Mouse (Mus musculus) layer of hippocampus, adult 2 months (tissue): ENCODE results near the gene Hspb1. TPM values are rescaled to one million over a fixed set of nuclear protein-coding genes. Genes with fewer than 3 reads are reported as not detected.
A peak's percentile ranks its signal among the peaks of the same experiment; 100 is the strongest.

Source experiments
- DNase-seq, 2 experiments: peaks; one replicate each; pipeline ENCODE4 v3.0.0; 2022; ENCODE audit warnings: low spot score in 2 of 2
- H3K27ac ChIP-seq: fragments of 200-600 bp; 2 replicates; pipeline ENCODE4 v1.8.1; 2022
- H3K4me3 ChIP-seq: fragments of 200-600 bp; 2 replicates; pipeline ENCODE4 v1.8.1; 2022; ENCODE audit warnings: mild to moderate bottlenecking
- CTCF ChIP-seq: fragments of 200-600 bp; conservative IDR thresholded peaks from 2 replicates; pipeline ENCODE4 v1.8.1; 2022; ENCODE audit warnings: antibody characterized with exemption, mild to moderate bottlenecking, moderate library complexity
- long read RNA-seq, 2 experiments: library from polyadenylated mRNA; stranded (forward); transcript quantifications; one replicate each; pipeline ENCODE4 v2.0.0; 2021; ENCODE audit warnings: borderline mapping rate in 2 of 2
- total RNA-seq, 2 experiments: library from RNA; stranded (reverse); gene quantifications; 2 replicates each; pipeline ENCODE4 v1.2.3; 2021

Hspb1 gene
- 10 to 100 TPM; 15.4 to 16.8 TPM for total RNA-seq
- long read RNA-seq, experiment 1, transcript Hspb1-201 (3 exons, 903 nt), result major isoform, 8 of 8 reads
- long read RNA-seq, experiment 1, partial matches to known transcripts, result 0 of 8 reads
- long read RNA-seq, experiment 1, other reads (novel, unspliced or antisense), result 0 of 8 reads
- long read RNA-seq, experiment 2, transcript Hspb1-201 (3 exons, 903 nt), result major isoform, 19 of 19 reads
- long read RNA-seq, experiment 2, partial matches to known transcripts, result 0 of 19 reads
- long read RNA-seq, experiment 2, other reads (novel, unspliced or antisense), result 0 of 19 reads

DNA sequence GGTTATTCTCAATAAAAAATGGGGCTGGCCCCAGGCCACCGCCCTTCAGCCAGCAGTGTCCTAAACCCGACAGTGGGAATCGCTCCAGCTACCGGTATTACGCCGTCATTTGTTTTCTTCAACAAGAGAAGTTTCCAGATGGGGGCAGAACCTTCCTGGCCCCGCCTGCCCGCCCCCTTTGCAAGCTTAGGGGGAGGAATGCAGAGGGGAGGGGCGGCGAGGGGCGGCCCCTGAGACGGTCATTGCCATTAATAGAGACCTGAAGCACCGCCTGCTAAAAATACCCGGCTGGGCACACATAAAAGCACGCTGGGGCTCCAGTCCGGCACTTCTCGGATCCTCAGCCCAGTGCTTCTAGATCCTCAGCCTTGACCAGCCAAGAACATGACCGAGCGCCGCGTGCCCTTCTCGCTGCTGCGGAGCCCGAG is at the start of gene Hspb1:
Gene Hspb1, plus strand, starts transcription at position 245 of the 428 bp plus-strand sequence.
- H3K4me3 ChIP-seq, result peak within 1 kb of the TSS; percentile 44
- H3K27ac ChIP-seq, result peak within 1 kb of the TSS; percentile 39; the same call in 1 of the 2 replicates
- DNase-seq, result no peak
- 0 out of 2 replicates have a peak, but pooled peaks have one; percentile 5 for TF ChIP-seq CTCF

DNA sequence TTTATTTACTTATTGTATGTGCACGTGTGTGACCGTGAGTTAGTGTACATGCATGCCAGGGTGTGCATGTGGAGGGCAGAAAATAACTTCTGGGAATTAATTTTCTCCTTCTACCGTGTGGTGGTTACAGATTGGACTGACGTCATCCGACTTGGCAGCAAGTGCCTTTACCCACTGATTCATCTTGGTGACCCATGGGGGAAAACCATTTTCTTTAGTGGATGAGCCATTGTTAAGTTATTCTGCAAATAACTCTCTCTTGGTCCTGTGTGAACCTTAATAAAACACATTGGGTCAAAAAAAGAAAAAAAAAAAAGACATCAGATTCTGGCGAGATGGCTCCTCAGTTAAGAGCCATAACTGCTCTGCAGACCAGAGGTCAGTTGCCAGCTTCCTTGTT is 46.1 kb upstream of the Hspb1 start:
- no peak overlapping the region for H3K27ac ChIP-seq
- TF ChIP-seq CTCF, result no peak
- DNase-seq, result no peak
- no peak overlapping the region for H3K4me3 ChIP-seq

DNA sequence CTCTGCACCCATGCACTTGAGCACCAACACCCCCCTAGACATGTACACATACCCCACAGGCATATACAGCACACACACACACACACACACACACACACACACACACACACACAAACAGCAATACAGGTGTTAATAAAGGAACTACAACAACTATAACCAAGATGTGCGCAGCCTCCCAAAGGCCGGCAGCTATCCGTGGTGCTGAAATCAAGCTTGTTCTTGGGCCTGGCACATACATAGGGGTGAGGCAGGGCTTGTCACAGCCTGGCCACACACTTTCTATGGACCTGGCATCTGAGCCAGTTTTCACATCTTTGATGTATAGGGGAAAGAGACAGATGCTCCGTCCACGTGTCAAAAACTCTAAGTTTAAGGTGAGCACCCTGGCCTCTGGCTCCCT is 44.3 kb upstream of the Hspb1 start:
- H3K27ac ChIP-seq, result no peak overlapping the region
- no peak overlapping the region for H3K4me3 ChIP-seq
- no peak for DNase-seq
- no peak for TF ChIP-seq CTCF

DNA sequence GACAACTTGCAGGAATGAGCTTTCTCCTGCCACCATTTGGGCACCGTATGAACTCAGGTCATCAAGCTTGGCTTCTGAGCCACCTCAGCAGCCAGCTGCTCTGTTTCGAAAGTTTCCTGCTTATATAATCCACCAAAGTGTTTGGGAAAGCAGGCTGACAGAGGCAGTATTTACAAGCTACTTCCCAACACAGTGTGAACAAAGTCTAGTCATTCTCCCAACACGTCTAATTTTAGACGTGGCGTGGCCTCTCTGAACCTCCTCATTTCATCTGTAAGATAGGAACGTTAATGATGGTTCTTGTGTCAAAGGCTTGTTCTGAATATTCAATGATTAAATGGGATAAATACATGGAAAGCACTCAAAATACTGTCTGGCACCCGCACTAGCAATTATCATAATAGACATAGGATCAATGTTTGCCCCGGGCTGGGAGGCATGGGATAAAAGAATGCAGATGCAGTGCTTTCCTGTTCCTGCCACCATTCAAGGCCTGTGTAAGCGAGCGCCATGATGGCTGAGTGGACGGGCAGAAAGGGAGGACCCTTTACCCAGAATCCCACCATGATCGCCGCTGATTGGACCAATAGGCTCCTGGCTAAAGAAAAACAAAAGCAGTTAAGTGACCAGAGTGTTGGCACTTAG is 41.9 kb upstream of the Hspb1 start:
- no peak for DNase-seq
- no peak for TF ChIP-seq CTCF
- H3K27ac ChIP-seq, result no peak overlapping the region; the same call in 1 of the 2 replicates
- H3K4me3 ChIP-seq, result no peak overlapping the region

DNA sequence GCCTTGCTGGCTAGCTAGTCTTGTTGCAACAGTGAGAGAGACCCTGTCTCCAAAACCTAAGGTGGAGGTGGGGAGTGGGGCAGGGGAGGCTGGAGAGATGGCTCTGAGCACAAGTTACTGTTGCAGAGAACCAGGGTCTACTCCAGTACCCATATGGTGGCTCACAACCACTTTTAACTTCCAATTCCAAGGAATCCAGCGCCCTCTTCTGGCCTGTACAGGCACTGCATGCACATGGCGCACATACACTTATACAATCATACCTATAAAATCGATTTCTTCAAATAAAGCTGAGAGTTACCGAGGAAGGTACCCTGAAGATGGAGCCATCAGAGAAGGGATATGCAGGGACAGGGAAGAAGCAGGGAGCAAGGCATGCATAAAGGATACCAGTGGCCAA is 40.3 kb upstream of the Hspb1 start:
- H3K27ac ChIP-seq, result no peak overlapping the region
- TF ChIP-seq CTCF, result peak; percentile 68
- DNase-seq, result no peak
- H3K4me3 ChIP-seq, result no peak overlapping the region

- DNase-seq, result no peak
- Histone ChIP-seq H3K27ac (no peak overlapping the region), H3K4me3 (no peak overlapping the region)
- no peak for TF ChIP-seq CTCF
Observed at GRCm38 (mm10) chr5:135847881-135848280, 39.8 kb upstream of the Hspb1 start.

GRCm38 (mm10) chr5:135851024-135851423 is 36.7 kb upstream of the Hspb1 start:
- Histone ChIP-seq H3K27ac (no peak overlapping the region), H3K4me3 (no peak overlapping the region)
- TF ChIP-seq CTCF, result no peak
- no peak for DNase-seq

DNA sequence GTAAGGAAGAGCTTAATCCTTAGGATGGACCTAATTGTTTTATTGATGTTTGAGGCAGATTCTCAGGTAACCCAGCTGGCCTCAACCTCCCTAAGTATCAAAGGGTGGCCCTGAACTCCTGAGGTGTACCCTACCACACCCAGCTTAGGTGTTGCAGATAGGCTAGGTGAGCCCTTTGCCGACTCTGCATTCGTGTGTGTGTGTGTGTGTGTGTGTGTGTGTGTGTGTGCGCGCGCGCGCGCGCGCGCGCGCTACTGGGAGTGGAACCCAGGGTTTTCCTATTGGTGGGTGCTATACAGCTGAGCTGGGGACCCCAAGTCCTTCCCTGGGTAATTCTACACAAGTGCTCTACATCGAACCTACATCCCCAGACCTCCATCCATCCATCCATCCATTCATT is 36.2 kb upstream of the Hspb1 start:
- H3K27ac ChIP-seq, result no peak overlapping the region
- DNase-seq, result no peak
- TF ChIP-seq CTCF, result no peak
- H3K4me3 ChIP-seq, result no peak overlapping the region

DNA sequence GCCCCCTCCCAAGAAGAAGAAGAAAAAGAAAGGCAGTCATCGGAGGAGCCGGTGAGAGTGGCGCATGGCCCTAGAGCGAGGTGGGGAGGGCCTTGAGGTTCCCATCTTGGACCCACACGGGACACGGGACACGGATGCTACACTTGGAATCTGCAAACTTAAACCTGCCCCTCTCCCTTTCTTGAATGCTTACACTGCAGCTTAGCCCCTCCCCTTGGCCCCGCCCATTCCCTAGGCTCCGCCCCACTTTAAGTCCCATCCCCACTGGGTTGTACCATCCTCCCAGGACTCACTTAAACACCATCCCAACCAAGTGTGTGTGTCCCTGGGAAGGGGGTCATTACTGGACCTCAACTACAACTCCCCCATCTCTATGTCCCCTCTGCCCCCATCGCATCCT is 35.3 kb upstream of the Hspb1 start:
- no peak for TF ChIP-seq CTCF

GRCm38 (mm10) chr5:135853731-135854130 is 34.0 kb upstream of the Hspb1 start:
- TF ChIP-seq CTCF, result no peak

More for the DNA sequence above, 35.3 kb upstream of the Hspb1 start:
- DNase-seq, result no peak
- Histone ChIP-seq H3K27ac (no peak overlapping the region), H3K4me3 (no peak overlapping the region)

GRCm38 (mm10) chr5:135855156-135855555 is 32.6 kb upstream of the Hspb1 start:
- TF ChIP-seq CTCF, result peak; percentile 81
- Histone ChIP-seq H3K4me3 (no peak overlapping the region), H3K27ac (no peak overlapping the region)
- DNase-seq, result peak; percentile 69 to 88

More at GRCm38 (mm10) chr5:135853731-135854130, 34.0 kb upstream of the Hspb1 start:
- Histone ChIP-seq H3K27ac (no peak overlapping the region), H3K4me3 (no peak overlapping the region)
- DNase-seq, result no peak

GRCm38 (mm10) chr5:135866662-135867061 is 21.1 kb upstream of the Hspb1 start:
- no peak for DNase-seq
- no peak overlapping the region for H3K4me3 ChIP-seq
- H3K27ac ChIP-seq, result no peak overlapping the region
- TF ChIP-seq CTCF, result no peak

GRCm38 (mm10) chr5:135867637-135868593 is 19.8 kb upstream of the Hspb1 start:
- peak overlapping the region; percentile 51 for H3K4me3 ChIP-seq
- no peak for DNase-seq
- H3K27ac ChIP-seq, result peak overlapping the region; percentile 76; the same call in 1 of the 2 replicates
- no peak for TF ChIP-seq CTCF
